Mouse (Mus musculus) left cerebral cortex, postnatal 36 days (tissue): Measurements from ENCODE around the gene Mpp2. TPM values are rescaled to one million over a fixed set of nuclear protein-coding genes. Genes with fewer than 3 reads are reported as not detected.
A peak's percentile ranks its signal among the peaks of the same experiment; 100 is the strongest.

ENCODE experiments used
- DNase-seq, 2 experiments: peaks; one replicate each; pipeline ENCODE4 v3.0.0; 2021 to 2022; ENCODE audit warnings: low spot score in 2 of 2, mixed read lengths in 1 of 2
- intact Hi-C: fragments of 180-260 bp; cut with DNase I; formaldehyde crosslinking; loops from one replicate; pipeline ENCODE4 v1.15.1; 2025
- total RNA-seq, 2 experiments: library from RNA; stranded (reverse); gene quantifications; 2 replicates each; pipeline ENCODE4 v1.2.3; 2021

Mpp2 gene
- 100 to 1,000 TPM; 148 to 157 TPM for total RNA-seq

DNA sequence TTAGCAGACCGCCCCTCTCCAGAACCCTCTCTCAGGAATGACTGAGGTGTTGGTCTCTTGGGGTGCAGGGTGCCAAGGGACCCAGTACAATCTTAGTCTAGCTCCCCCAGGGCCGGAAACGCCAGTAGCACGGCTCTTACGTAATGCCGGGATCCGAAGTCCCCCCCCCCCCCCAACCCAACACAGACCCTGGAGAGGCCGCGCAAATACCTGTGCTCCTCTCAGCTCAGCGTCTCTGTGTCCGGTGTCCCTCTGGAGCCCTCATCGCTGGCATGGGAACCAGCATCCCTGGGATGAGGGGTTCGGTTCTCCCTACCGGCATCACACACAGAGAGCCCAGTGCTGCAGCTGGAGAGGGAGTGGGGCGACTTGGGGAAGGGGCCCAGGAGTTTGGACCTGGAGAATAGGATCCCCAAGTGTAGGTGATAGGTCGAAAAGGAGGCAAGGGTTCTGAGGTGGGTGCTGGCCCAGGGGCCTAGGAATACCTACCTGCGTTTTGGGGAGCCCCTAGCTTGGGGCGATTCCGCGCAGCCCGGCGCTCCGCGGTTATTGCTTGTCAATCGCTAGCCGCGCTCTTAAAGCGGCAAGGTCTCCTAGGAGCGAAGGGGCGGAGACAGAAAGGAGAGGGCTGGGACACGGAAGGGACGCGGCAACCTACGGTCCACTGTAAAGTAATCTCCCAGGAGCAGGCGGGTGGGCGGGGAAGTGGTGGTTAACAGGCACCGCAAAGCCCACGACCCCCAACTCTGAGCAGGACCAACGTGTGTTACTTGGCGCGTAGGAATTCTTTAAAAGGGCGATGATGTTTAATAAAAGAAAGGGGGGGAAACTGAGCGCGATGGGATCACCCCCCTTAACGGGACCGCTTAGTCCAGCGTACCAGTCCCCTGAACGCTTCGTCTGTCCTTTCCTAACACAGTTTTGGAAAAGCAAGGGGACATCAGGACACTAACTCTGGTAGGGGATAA is at the start of gene Mpp2:
Gene Mpp2, minus strand, starts transcription at position 585 of the 968 bp plus-strand sequence.
- peak; percentile 78 to 82 for DNase-seq
- intact Hi-C loops = loop anchor here (1.0 kb wide), 2 partner anchors 27 to 102 kb away; no protein-coding TSS in a partner anchor

DNA sequence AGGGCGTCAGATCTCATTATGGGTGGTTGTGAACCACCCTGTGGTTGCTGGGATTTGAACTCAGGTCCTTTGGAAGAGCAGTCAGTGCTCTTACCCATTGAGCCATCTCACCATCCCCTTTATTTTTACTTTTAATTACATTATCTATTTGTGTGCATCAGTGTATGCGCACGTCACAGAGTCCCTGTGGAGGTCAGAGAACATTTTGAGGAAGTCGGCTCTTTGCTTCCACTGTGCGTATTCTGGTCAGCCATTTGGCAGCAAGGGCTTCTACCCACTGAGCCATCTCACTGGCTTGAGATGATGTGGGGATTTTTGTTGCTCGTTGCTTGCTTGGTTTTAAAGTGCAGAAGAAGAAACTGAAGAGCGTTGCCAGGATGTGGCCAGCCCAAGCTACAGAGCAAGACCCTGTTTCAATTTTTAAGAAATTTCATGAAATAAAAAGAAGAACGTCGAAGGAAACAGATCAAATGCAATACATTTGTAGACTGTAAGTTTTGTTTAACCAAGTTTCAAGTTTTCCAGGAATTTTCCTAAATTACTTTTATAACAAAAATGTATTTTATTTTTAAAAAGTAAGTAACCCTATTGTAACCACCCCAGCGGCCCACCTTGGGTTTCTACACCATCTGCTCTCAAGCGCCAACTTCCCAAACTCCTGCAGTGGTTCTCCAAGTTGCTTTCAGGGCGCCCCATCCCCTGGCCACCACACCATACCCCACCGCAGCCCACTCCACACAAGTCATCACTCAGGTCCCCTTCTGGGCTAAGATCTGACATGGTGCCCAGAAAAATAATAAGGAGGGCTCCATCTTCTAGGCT is 49.5 kb upstream of the Mpp2 start:
- intact Hi-C loops = loop anchor here (1.0 kb wide), 2 partner anchors 36 to 77 kb away; no protein-coding TSS in a partner anchor
- DNase-seq = no peak

DNA sequence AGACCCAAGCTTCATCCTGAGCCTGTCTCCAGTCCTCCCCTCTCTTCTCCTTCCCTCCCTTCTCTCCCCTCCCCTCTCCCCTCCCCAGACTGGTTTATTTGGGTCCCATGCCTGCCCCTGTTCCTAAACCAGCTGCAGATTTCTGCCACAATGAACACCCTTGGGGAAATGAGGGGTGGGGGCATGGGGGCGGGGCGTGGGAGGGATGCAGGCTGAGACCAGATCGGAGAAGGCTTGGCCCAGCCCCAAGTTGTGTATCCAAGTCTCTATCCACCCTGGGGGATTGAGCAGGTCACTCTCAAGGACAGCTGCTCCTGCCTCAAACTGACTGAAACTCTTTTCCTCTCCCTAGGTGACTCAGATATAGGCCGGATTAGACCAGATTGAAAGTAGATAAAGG is 46.2 kb upstream of the Mpp2 start:
- DNase-seq = no peak
- intact Hi-C loops = no loop called here

DNA sequence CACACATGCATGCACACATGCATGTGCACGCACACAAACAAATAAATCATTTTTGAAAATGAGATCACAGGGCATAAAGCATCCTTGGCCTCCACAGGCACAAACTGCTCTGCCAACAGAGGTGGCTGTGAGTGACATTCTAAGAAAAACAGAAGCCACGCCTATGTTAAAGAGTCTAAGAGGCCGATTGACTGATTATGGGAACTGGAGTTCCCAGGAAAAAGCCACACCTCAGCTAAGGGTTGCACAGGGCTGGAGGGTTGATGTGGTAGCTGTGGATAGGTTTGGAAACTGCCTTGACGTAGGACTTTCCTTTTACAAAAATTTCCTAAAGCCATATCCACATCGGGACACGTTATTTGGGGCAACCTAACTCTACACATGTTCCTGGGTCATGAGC is 29.1 kb upstream of the Mpp2 start:
- intact Hi-C loops = no loop called here
- no peak for DNase-seq

DNA sequence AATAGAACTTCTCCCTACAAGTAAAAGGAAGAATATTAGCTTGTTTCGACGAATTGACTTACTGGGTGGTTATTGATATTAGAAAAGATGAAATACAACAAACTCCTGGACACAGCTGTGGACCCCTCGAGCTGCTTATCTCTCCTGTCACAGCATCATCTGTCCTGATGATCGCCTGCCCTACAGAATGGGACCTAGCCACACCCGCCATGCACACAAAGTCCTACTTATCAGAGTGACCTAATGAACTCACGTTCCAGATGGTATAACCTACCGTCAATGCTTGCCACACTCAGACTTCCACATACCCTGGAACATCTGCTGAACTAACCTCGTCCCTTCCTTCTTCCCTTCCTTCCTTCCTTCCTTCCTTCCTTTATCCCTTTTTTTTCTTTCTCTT is 27.9 kb upstream of the Mpp2 start:
- intact Hi-C loops = no loop called here
- DNase-seq = no peak

DNA sequence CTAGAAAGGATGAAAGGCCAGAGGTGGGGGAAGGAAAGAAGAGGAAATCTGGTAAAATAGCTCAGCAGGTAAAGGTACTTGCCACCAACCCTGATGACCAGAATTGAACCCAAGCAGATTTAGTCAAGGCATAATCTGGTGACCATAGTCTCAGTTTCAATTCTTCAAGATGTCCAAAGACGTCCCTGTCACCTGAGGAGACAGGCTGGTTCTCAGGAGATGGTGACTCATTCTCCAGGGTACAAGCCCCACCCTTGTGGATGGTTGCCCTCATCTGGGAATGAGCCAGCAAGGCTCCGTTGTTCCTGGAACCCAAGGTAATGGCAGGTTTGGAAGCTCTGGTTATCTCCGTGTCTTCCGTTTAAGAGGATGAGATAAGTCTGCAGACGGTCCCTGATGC is 23.3 kb upstream of the Mpp2 start:
- intact Hi-C loops = no loop called here
- no peak for DNase-seq

DNA sequence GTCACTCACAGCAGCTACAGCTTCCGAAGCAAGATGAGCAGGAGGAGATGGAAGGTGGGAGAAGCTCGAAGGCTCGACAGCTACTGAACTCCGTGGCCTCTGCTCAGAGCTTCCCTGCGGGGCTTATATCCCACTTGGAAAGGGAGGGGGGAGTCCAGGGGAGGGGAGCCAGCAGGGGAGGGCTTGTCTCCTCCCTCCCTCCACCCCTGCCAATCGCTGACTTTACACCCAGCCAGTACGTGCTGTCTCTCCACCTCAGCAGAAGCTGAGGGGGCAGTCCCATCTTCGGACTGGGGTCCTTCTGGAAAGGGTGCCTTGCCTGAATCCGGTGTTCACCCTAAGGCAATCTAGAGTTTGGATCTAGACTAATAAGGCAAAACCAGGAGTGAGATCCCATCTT is 19.4 kb upstream of the Mpp2 start, which contains the start of gene Pyy:
Gene Pyy, minus strand, starts transcription at position 101 of the 400 bp plus-strand sequence.
- DNase-seq = no peak
- intact Hi-C loops = no loop called here

DNA sequence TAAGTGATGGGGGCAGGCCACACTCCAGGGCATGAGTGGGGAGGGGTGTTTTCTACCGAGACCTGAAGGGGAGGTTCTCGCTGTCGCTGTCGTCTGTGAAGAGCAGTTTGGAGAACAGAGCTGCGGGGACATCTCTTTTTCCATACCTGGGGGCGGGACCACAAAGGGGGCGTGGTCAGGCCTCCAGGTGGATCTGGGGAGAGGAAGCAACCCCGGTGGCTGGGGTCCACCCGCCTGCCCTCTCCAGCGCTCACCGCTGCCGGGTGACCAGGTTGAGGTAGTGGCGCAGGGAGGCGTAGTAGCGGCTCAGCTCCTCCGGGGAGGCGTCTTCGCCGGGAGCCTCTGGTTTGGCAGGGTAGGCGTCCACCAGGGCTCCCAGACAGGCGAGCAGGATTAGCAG is 18.6 kb upstream of the Mpp2 start:
- DNase-seq = no peak
- intact Hi-C loops = no loop called here

DNA sequence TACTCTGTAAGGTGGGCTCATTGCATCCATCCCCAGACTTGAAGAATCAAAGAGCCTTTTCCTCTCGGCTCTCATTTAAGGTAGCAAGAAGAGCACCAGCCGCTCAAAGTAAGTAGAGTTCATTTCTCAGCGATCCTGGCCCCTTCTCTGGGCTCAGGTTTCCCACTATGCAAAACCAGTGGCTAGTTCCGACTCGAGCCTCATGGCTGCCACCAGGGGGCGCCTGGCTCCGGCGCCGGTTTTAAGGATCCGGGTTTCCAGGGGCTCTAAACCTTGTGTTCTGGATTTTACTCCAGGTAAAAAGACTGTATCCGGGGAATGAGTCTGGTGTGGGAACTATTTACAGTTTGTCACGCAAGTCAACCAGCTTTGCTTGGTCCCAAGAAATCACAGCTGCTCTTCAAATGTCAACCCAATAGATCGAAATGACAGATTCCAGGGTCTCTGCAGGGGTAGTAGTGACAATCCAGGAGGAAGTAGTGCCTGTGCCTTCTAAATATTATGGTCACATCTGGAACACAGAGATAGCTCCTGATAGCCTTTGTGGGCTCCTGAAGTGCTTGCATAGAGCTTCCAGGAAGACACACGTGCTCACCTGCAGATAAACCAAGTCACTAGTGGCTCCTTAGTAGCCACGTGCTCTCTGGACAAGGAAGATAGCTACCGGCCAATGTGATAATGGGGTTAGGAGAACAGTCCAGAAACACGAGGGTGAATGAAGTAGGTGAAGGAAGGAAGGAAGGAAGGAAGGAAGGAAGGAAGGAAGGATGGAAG is 14.4 kb upstream of the Mpp2 start:
- intact Hi-C loops = loop anchor here (1.0 kb wide), 1 partner anchor 36 kb away; no protein-coding TSS in a partner anchor
- DNase-seq = peak; percentile 38 to 50

DNA sequence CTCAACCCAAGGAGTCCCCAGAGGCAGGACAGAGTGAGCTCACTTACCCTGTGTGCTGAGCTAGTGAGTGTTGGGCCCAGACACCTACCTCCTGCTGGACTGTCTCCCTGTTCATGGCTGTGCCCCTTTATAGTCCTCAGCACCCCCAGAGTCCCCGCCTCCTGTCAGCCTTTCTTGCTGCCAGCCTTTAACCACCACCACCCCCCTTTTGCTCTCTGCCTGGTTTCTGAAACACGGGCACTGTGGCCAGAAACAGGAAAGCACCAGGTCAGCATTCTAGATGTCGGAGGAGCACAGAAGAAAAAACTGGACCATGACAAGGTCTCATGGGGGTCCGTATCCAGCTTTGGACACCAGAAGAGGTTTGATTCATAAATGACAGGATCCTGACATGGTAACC is 12.9 kb upstream of the Mpp2 start, which contains the start of gene Ppy:
Gene Ppy, minus strand, starts transcription at position 101 of the 400 bp plus-strand sequence.
- intact Hi-C loops = no loop called here
- no peak for DNase-seq

DNA sequence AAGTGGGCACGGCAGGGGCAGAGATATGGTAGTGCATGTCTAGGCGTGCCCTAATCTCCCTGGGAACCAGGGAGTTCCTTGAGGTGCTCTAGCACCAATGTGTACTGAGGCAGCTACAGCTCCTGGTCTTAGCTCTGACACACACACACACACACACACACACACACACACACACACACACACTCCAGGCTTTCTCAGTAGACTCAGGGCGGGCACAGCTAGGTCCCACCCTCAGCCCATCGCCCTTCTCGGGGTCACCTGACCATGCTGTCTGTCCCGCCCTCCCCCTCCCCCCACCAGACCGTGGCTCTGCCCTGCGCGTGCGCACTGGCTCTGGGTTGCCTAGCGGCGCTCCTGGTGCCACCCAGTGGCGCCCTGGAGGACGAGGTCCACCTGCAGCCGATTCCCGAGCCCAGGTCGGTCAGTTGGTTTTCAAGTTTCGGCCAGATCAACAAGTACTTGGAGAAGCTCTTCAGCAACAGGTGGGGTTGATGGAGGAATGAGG is 8.6 kb upstream of the Mpp2 start:
- intact Hi-C loops = no loop called here
- peak; percentile 55 to 71 for DNase-seq

DNA sequence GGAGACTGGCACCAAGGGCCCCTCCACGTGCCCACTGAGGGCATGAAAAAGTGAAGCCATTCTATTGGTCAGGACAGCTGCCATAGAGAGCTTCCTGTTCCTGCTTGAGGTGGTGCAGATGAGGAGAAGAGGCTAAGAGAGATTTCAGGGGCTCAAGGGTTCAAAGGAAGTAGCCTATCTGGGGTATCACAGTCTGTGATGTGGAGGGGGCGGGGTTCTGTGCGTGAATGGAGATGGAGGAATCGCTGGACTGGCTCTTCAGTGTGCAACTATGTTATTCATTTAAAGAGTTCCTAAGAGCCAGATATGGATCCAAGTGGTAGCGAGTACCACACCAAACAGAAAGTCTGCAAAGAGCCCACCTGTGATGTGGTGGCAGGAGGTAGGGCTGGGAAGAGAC is 8.1 kb upstream of the Mpp2 start:
- intact Hi-C loops = no loop called here
- no peak for DNase-seq

DNA sequence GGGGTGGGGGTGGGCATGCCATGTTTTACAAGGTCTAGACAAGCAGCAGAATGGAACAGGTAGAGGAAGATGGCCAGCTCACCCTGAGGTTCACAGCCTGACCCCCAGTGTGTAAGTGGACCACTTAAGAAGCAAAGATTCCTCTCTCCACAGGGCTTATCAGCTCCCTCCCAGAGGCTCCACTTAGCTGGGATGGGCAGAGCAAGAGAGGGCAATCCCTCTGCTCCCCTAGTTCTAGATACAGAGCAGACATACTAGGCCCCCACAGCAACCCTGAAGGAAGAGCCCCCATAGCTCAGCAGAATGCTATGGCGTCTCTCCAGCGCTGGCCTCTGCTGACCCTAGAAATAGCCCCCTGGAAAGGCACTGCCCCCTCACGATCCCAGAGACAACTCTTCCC is 7.4 kb upstream of the Mpp2 start:
- DNase-seq = no peak
- intact Hi-C loops = no loop called here

DNA sequence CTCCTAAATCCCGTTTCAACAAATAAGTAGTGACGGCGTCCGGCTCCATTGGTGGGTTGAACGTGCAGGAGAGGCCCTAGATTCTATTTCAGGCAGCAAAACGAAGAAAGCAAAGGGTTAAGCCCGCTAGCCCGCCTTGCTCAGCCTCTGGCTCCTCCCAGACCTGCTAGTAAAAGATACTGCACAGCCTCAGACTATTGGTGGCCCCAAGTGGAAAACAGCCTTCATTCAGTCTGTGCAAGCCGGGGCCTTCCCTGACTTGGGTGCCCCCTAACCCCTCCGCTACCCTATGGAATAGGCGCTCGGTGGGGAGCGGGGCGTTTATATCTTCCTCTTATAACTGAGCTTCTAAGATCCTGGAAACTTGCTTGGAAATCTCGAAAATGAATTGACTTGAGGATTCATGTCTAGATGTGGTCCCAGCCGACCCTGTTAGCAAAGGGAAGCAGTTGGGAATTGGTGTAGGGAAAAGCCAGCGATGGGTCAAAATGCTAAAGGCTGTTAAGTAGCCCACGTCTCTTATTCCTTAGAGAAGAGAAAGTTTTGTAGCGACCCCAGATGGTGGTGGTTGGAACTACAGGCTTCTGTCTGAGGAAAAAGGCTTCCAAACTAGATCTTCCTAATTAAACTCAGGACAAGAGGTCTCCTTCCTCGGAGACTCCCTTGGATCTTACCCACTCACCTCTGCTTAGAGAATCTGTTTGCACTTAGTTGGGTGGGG is 933 bp upstream of the Mpp2 start:
- peak; percentile 64 to 67 for DNase-seq
- intact Hi-C loops = no loop called here

DNA sequence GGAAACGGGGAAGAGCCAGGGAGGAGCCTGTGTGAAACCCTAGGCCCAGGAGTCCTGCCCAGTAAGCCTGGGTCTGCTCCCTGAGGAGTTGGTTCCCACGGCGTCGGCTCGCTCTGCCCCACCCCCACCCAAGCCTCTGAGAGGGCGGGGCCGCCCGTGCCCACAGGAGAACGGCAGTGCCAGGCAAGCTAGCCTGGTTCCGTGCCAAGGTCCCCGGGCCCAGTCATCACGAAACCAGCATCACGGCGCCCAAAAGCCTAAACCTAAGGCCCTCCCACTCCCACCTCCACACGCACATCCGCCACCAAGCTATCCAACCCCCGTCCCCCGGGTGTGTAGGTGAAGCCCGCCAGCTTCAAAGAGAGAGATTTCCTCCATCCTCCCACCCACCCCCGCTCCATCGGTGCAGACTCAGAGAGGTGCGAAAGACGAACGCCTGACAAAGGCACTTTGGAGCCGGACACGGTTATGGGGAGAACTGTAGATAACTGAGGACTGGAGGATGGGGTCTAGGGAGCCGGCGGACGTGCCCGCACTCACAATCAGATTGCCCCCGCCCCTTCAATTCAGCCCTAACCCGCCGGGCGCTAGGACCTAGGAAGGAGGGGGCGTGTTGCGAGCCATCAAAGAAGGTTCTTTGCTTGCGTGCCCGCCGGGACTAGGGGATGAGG is 1.1 kb downstream of the Mpp2 start:
- intact Hi-C loops = loop anchor here (1.0 kb wide), 2 partner anchors 26 to 101 kb away; no protein-coding TSS in a partner anchor
- DNase-seq = peak; percentile 87 to 88

DNA sequence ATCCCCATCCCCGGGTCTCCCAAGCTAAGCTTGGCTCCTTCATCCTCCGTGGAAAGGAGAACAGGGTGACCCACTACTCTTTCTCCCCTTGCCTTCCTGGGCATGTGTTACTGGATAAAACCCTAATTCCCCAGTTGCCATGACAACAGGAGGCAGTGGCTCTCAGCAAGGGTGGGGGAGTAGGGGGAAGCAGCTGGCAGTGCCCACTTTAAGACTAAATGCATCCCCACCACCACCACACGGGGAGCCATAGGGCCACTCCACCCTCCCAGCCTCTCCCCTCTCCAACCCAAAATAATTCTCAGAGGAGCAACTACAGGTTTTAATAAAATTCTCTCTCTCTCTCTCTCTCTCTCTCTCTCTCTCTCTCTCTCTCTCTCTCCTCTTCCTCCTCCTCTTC is 2.0 kb downstream of the Mpp2 start:
- peak; percentile 70 to 74 for DNase-seq
- intact Hi-C loops = no loop called here

DNA sequence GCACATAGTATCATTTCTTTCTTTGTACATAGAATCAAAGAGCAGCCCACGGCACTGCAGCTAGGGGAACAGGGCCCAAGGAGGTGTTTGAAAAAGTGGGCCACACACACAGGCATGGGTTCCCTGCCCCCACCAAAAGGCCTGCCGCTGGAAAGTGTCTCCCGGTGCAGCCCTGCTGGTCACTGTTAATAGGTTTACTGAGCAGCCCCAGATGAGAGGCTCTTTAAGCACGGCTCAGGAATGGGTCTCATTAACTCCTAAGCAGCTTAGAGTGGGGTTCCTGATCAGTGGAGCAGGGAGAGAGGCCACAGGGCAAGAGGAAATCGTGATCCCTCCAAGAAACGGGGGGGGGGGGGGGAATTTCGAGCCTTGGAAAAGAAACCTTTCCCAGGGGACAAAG is 4.2 kb downstream of the Mpp2 start:
- intact Hi-C loops = no loop called here
- DNase-seq = no peak

DNA sequence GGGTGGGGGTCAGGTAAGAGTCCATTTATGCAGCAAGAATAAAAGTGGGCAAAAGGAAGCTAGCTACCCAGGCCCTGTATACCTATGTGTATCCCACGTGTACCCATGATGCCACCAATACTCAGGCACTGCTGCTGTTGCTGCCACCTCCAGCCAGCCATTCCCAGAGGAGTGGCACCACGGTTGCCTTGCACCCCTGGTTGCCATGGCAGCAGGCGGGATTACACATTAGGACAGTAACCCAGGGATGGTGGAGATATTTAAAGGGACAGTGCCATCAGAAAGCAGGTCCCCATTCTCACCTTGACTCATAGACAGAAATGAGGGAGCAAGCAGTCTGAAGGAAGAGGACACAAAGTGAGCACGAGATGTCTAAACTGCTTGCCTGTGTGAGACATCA is 5.1 kb downstream of the Mpp2 start:
- DNase-seq = peak in 1 of 2 experiments; percentile 31
- intact Hi-C loops = no loop called here
